Mouse (Mus musculus) thymus, adult 18-20 months (tissue): ENCODE measurements around the gene Pnmt.
"Not testable (repeated sequence)": the region's sequence is repeated elsewhere in the genome, so short reads cannot be mapped to it uniquely, and the experiment has no call there.

Experiments
- DNase-seq, 2 experiments: peaks; one replicate each; pipeline ENCODE4 v3.0.0; 2022; ENCODE audit warnings: mixed read lengths in 2 of 2

The Pnmt gene

GRCm38 (mm10) chr11:98358161-98359083 is 27.8 kb upstream of the Pnmt start, which contains the start of gene Stard3:
Gene Stard3, plus strand, starts transcription at chr11:98358368.
- peak; percentile 83 to 89 for DNase-seq

GRCm38 (mm10) chr11:98360866-98361521 is 25.3 kb upstream of the Pnmt start:
- no peak for DNase-seq

- no peak for DNase-seq
Measured at GRCm38 (mm10) chr11:98363817-98364216, 22.4 kb upstream of the Pnmt start.

GRCm38 (mm10) chr11:98364410-98364809 is 21.8 kb upstream of the Pnmt start:
- DNase-seq: no peak

- peak in 1 of 2 experiments; percentile 37 for DNase-seq
Measured at GRCm38 (mm10) chr11:98366290-98366689, 20.0 kb upstream of the Pnmt start.

- DNase-seq: peak; percentile 34 to 41
Measured at GRCm38 (mm10) chr11:98367171-98367862, 18.9 kb upstream of the Pnmt start.

- no peak for DNase-seq
Measured at GRCm38 (mm10) chr11:98367863-98368186, 18.4 kb upstream of the Pnmt start.

- no peak for DNase-seq
Measured at GRCm38 (mm10) chr11:98369337-98369736, 16.9 kb upstream of the Pnmt start.

GRCm38 (mm10) chr11:98370588-98370987 is 15.7 kb upstream of the Pnmt start:
- no peak for DNase-seq

GRCm38 (mm10) chr11:98371556-98372240 is 14.6 kb upstream of the Pnmt start:
- no peak for DNase-seq

- DNase-seq: no peak
Measured at GRCm38 (mm10) chr11:98372406-98372805, 13.8 kb upstream of the Pnmt start.

GRCm38 (mm10) chr11:98373244-98373643 is 13.0 kb upstream of the Pnmt start:
- DNase-seq: no peak

GRCm38 (mm10) chr11:98374266-98374665 is 12.0 kb upstream of the Pnmt start:
- DNase-seq: no peak

- no peak for DNase-seq
Measured at GRCm38 (mm10) chr11:98376756-98377155, 9.5 kb upstream of the Pnmt start.

GRCm38 (mm10) chr11:98377787-98378186 is 8.5 kb upstream of the Pnmt start:
- DNase-seq: no peak

- DNase-seq: no peak
Measured at GRCm38 (mm10) chr11:98379379-98379778, 6.9 kb upstream of the Pnmt start.

- DNase-seq: no peak
Measured at GRCm38 (mm10) chr11:98380106-98380505, 6.1 kb upstream of the Pnmt start.

- DNase-seq: no peak
Measured at GRCm38 (mm10) chr11:98381651-98382050, 4.6 kb upstream of the Pnmt start.

GRCm38 (mm10) chr11:98382405-98382804 is 3.8 kb upstream of the Pnmt start:
- not testable (repeated sequence) for DNase-seq

- DNase-seq: no peak
Measured at GRCm38 (mm10) chr11:98383261-98384030, 2.8 kb upstream of the Pnmt start, which contains the start of gene Tcap. Gene Tcap, plus strand, starts transcription at chr11:98383811.

- no peak for DNase-seq
Measured at GRCm38 (mm10) chr11:98384216-98384615, 2.0 kb upstream of the Pnmt start.
